Mouse (Mus musculus) left cerebral cortex, postnatal 10 days (tissue): Measurements from ENCODE around the gene Ern2. TPM values are rescaled to one million over a fixed set of nuclear protein-coding genes. Genes with fewer than 3 reads are reported as not detected.

Experiments
- total RNA-seq, 2 experiments: library from RNA; stranded (reverse); gene quantifications; 2 replicates each; pipeline ENCODE4 v1.2.3; 2021

The Ern2 gene
- total RNA-seq, 2 experiments from 2014 or later: 0.92 to 1.1 TPM

Other genes starting within 250 kb of the Ern2 start
- gene Cog7, start 204.5 kb downstream of the Ern2 start, total RNA-seq: 10 to 100 TPM; 35.2 to 36.5 TPM
- 10 to 100 TPM; 32.8 to 34.8 TPM for gene Gga2, start 165.0 kb downstream of the Ern2 start, total RNA-seq
- 10 to 100 TPM; 67.0 to 70.7 TPM for gene Ubfd1, start 119.0 kb downstream of the Ern2 start, total RNA-seq
- 1 to 10 TPM; 7.6 to 7.8 TPM for gene Ears2, start 118.9 kb downstream of the Ern2 start, total RNA-seq
- 100 to 1,000 TPM; 274 TPM for gene Ndufab1, start 84.3 kb downstream of the Ern2 start, total RNA-seq
- gene Palb2, start 53.2 kb downstream of the Ern2 start, total RNA-seq: 1 to 10 TPM; 1.9 to 3.4 TPM
- gene Dctn5, start 53.2 kb downstream of the Ern2 start, total RNA-seq: 100 to 1,000 TPM; 103 to 107 TPM
- gene Plk1, start 26.8 kb downstream of the Ern2 start, total RNA-seq: 1 to 10 TPM; 3.1 to 4.0 TPM
- 1 to 10 TPM; 2.5 to 3.6 TPM for gene Chp2, start 33.3 kb upstream of the Ern2 start, total RNA-seq
- 100 to 1,000 TPM; 792 to 820 TPM for gene Prkcb, start 102.5 kb upstream of the Ern2 start, total RNA-seq